Mouse (Mus musculus) intestine, embryonic 15.5 days (tissue): ENCODE data around the gene Castor2. TPM values are rescaled to one million over a fixed set of nuclear protein-coding genes. Genes with fewer than 3 reads are reported as not detected.

ENCODE experiments used
- ATAC-seq: fragments of 200-750 bp; cut with Nextera tagmentation; 2 replicates; pipeline ENCODE4 v1.8.0; 2017; ENCODE audit warnings: moderate TSS enrichment, moderate library complexity
- H3K27ac ChIP-seq: fragments of 300-500 bp; sonication (generic); 2 replicates; pipeline ENCODE4 v1.5.1; 2015; ENCODE audit warnings: mild to moderate bottlenecking, inconsistent platforms
- H3K27me3 ChIP-seq: fragments of 300-500 bp; sonication (generic); replicated peaks from 2 replicates; pipeline ENCODE4 v1.6.1; 2015; ENCODE audit warnings: inconsistent platforms
- H3K36me3 ChIP-seq: fragments of 300-500 bp; sonication (generic); 2 replicates; pipeline ENCODE4 v1.6.1; 2015; ENCODE audit warnings: inconsistent platforms
- H3K4me1 ChIP-seq: fragments of 300-500 bp; sonication (generic); replicated peaks from 2 replicates; pipeline ENCODE4 v1.6.1; 2015; ENCODE audit warnings: inconsistent platforms
- H3K4me2 ChIP-seq: fragments of 300-500 bp; sonication (generic); replicated peaks from 2 replicates; pipeline ENCODE4 v1.6.1; 2015; ENCODE audit warnings: mild to moderate bottlenecking, inconsistent platforms
- H3K4me3 ChIP-seq: fragments of 300-500 bp; sonication (generic); replicated peaks from 2 replicates; pipeline ENCODE4 v1.5.1; 2015; ENCODE audit warnings: inconsistent platforms
- H3K9ac ChIP-seq: fragments of 300-500 bp; sonication (generic); 2 replicates; pipeline ENCODE4 v1.6.1; 2015; ENCODE audit warnings: inconsistent platforms
- H3K9me3 ChIP-seq: fragments of 300-500 bp; sonication (generic); 2 replicates; pipeline ENCODE4 v1.6.1; 2016; ENCODE audit warnings: inconsistent platforms
- WGBS: fragments of 180-500 bp; shearing (Covaris S2); methylation state at CpG from one replicate; pipeline ENCODE4 v1.1.7; 2015; 5-methylcytosine and 5-hydroxymethylcytosine counted together
- polyA plus RNA-seq: library from polyadenylated mRNA; unstranded; fragments of >200 nt; fragmentation: Nextera tagmentation; extraction: Ambion mirVana; gene quantifications from 2 replicates; pipeline ENCODE4 v1.2.1, GENCODE M21; 2015

The Castor2 gene
- polyA plus RNA-seq, 1 experiment from 2014 or later = 5.1 TPM

DNA sequence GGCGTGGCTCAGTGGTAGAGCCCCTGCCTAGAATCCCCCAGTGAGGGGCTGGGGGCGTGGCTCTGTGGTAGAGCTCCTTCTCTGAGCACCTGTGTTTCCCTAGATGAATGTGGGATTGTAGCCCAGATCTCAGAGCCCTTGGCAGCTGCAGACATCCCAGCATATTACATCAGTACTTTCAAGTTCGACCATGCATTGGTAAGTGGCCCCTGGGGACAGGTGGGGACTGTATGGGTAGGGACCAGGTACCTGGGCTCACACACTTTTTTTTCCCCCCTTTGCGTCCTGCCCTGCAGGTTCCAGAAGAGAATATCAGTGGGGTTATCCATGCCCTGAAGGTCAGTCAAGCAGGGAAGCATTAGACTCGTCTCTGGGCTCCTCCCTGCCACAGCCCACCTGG lies 38.4 kb downstream of the Castor2 start:
- Histone ChIP-seq H3K4me3 (no peak overlapping the region), H3K9ac (no peak overlapping the region), H3K27ac (no peak overlapping the region), H3K36me3 (0 out of 2 replicates have a peak, but pooled peaks cover 3% of the 10 kb centered on the region), H3K27me3 (no peaks in the 10 kb centered on the region), H3K4me1 (no peaks in the 10 kb centered on the region), H3K4me2 (no peak overlapping the region), H3K9me3 (no peaks in the 10 kb centered on the region)
- ATAC-seq = no peak
- 86% methylated on average over 5 of the region's 5 CpGs for WGBS

DNA sequence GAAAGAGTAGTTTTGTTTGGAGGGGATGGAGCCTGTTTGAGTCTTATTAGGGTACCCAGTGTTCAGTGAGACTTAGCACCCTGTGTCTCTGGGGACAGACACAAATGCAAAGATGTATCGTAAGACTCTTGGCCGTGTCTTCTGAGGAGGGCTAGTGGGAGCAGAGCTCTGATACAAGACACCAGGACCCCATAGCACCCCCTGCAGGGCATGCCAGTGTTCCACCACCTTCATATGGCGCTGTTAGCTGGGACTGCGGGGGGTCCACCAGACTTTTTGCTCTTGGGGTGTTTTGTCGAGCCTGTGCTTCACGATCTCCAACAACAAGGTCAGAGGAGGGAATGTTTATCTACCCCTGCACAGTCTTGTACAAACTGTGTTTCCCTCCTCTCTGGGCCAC lies 39.9 kb downstream of the Castor2 start:
- H3K36me3 ChIP-seq = 0 out of 2 replicates have a peak, but pooled peaks cover 3% of the 10 kb centered on the region
- no peak overlapping the region for H3K9ac ChIP-seq
- no peak overlapping the region for H3K27ac ChIP-seq
- no peaks in the 10 kb centered on the region for H3K9me3 ChIP-seq
- no peaks in the 10 kb centered on the region for H3K4me1 ChIP-seq
- no peak for ATAC-seq
- H3K4me2 ChIP-seq = no peak overlapping the region
- WGBS = 85% methylated on average over 6 of the region's 6 CpGs
- H3K4me3 ChIP-seq = no peak overlapping the region
- H3K27me3 ChIP-seq = no peaks in the 10 kb centered on the region

DNA sequence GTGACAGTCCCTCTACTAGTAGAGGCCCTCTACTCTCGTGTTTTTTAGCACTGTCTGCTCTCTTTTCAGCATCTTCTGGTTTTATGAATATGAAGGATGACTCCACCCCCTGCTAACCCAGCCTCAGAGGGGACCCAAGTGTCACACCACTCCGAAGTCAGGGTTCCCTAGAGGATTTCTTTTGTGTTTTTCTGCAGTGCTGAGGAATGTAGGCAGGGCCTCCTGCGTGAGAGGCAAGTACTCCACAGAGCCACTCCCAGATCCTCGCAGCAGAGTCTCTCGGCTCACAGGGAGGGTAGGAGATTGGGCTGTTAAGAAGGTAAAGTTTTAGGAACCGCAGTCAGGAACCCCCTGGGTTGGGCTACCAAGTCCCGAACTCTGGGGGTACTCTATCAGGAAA lies 41.7 kb downstream of the Castor2 start:
- Histone ChIP-seq H3K4me2 (no peak overlapping the region), H3K9me3 (no peaks in the 10 kb centered on the region), H3K27me3 (no peaks in the 10 kb centered on the region), H3K4me3 (no peak overlapping the region), H3K4me1 (no peaks in the 10 kb centered on the region), H3K9ac (no peak overlapping the region), H3K27ac (no peak overlapping the region), H3K36me3 (0 out of 2 replicates have a peak, but pooled peaks cover 3% of the 10 kb centered on the region)
- WGBS = 75% methylated on average over 7 of the region's 7 CpGs
- no peak for ATAC-seq

DNA sequence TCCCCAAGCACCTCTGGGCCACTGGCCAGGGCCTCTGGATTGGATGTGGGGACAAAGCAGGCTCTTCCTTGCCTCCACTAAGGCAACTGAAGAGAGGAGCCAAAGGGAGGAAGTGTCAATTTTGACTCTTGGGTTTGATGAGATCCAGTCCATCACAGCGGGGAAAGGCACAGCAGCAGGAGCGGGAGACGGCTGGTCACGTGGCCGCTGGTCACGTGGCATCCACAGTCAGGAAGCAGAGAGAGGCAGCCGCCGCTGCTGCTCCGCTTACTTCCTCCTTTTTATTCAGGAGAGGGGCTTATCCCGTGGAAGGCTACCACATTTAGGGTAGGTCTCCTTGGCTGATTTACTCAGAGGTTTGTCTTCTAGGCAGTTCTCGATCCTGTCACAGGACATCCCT lies 42.9 kb downstream of the Castor2 start:
- Histone ChIP-seq H3K9ac (no peak overlapping the region), H3K9me3 (no peaks in the 10 kb centered on the region), H3K4me3 (no peak overlapping the region), H3K4me2 (no peak overlapping the region), H3K4me1 (no peaks in the 10 kb centered on the region), H3K27me3 (no peaks in the 10 kb centered on the region), H3K36me3 (0 out of 2 replicates have a peak, but pooled peaks cover 3% of the 10 kb centered on the region), H3K27ac (no peak overlapping the region)
- WGBS = 84% methylated on average over 11 of the region's 11 CpGs
- ATAC-seq = no peak

DNA sequence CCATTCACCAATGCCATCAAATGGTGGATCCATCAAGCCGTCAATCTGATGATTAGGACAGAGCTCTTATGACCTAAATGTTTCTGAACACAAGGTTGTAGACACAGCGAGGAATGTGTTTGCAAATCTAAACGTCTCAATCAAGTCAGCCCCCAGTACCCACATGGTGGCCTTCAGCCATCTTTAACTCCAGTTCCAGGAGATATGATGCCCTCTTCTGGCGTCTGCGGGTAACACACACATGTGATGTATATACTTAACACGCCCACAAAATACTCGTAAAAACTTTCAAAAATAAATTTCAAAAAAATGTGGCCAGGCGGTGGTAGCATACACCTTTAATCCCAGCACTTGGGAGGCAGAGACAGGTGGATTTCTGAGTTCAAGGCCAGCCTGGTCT lies 45.5 kb downstream of the Castor2 start:
- H3K4me3 ChIP-seq = no peak overlapping the region
- no peaks in the 10 kb centered on the region for H3K4me1 ChIP-seq
- 93% methylated on average over 8 of the region's 8 CpGs for WGBS
- ATAC-seq = no peak
- no peaks in the 10 kb centered on the region for H3K9me3 ChIP-seq
- no peak overlapping the region for H3K4me2 ChIP-seq
- H3K27ac ChIP-seq = no peak overlapping the region
- H3K36me3 ChIP-seq = 0 out of 2 replicates have a peak, but pooled peaks cover 3% of the 10 kb centered on the region
- H3K27me3 ChIP-seq = no peaks in the 10 kb centered on the region
- H3K9ac ChIP-seq = no peak overlapping the region

DNA sequence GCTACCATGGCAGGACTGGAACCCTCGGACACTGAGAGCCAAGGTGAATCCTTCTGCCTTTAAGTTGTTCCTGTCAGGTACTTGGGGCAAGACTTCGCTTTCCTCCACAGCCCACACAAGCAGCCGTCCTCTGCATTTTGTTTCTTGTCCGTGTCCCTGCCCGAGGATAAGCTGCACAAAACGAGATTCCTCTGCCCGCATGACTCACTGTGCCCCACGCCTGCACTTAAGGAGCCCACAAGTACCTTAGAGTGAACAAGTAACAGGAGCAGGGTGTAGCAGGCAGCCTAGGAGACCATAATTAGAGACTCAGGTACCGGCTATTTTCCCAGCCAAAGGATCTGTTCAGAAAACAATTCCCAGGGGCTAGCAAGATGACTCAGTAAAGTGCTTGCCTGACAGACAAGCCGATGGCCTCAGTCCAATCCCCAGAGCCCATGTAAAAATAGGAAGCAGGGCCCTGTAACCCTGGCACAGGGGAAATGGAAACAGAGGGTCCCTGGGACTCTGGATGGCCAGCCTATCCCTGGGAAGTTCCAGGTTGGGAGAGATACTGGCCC lies 47.8 kb downstream of the Castor2 start:
- Histone ChIP-seq H3K27ac (no peak overlapping the region), H3K36me3 (peaks cover 15% of the 10 kb centered on the region; the same call in 1 of the 2 replicates), H3K4me2 (no peak overlapping the region), H3K27me3 (no peaks in the 10 kb centered on the region), H3K9me3 (no peaks in the 10 kb centered on the region), H3K9ac (no peak overlapping the region), H3K4me1 (no peaks in the 10 kb centered on the region), H3K4me3 (no peak overlapping the region)
- WGBS = 88% methylated on average over 10 of the region's 10 CpGs
- ATAC-seq = no peak

DNA sequence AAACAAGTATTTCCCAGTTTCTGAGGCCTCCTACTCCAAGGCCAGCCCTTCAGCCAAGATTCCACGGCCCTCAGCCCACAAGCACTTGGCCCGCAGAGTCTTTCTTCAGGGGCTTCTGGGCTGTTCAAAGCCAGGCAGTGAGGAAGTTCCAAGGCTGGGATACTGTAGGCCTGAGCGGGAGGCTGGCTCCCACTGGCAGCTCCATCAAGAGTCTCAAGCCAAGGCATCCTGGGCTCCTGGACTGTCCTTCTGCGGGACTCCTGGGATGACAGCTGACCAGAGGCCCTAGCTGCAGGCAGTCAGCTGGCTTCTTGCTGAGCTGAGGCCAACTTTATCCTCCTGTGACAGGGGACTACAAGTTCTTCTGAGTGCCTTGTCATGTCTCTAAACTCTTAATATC lies 48.6 kb downstream of the Castor2 start:
- Histone ChIP-seq H3K36me3 (peaks cover 17% of the 10 kb centered on the region; the same call in 1 of the 2 replicates), H3K27ac (no peak overlapping the region), H3K4me2 (no peak overlapping the region), H3K9ac (no peak overlapping the region), H3K4me1 (no peaks in the 10 kb centered on the region), H3K27me3 (no peaks in the 10 kb centered on the region), H3K4me3 (no peak overlapping the region), H3K9me3 (no peaks in the 10 kb centered on the region)
- no peak for ATAC-seq
- 92% methylated on average over 4 of the region's 4 CpGs for WGBS

DNA sequence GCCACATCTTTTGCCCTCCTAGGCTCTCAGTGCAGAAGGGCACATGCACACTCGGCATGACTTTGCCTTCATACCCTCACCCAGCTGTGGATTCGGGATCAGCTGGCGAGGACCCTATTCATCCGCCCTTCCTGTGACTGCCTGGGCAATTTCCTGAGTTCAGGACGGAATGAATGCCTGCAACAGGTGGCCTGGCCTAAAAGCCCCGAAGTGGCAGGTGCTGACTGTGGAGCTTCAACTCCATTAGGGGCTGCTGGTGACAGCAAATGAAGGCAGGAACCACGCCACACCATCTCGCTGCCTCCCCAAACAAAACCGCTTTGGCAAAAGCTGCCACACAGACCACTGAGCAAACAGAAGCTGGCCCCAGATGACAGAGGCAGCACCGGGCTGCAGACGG lies 52.4 kb downstream of the Castor2 start:
- H3K27me3 ChIP-seq = no peaks in the 10 kb centered on the region

DNA sequence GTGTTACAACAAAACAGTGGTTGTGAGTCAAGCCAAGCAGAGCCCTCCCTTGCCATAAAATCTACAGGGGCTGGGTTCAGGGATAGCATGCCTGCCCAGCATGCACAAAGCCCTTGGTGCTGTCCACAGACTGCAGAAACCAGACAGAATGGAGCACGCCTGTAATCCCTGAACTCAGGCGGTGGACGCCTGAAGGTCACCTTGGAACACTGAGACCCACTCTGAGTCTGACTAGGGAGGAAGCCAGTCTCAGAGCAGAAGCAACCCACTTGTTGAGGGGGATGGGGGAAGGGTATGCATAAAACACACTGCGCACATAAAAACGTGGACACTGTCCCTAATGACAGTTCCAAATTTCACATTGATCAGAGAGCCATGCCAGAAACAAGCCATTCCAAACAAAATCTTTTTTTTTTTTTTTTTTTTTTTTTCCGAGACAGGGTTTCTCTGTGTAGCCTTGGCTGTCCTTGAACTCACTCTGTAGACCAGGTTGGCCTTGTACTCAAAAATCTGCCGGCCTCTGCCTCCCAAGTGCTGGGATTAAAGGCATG lies 56.5 kb downstream of the Castor2 start:
- H3K36me3 ChIP-seq = peaks cover 35% of the 10 kb centered on the region
- no peak overlapping the region for H3K27ac ChIP-seq
- no peaks in the 10 kb centered on the region for H3K4me1 ChIP-seq
- WGBS = 88% methylated on average over 7 of the region's 7 CpGs
- H3K27me3 ChIP-seq = no peaks in the 10 kb centered on the region
- H3K4me3 ChIP-seq = no peak overlapping the region
- H3K9me3 ChIP-seq = no peaks in the 10 kb centered on the region
- H3K9ac ChIP-seq = no peak overlapping the region
- no peak overlapping the region for H3K4me2 ChIP-seq
- ATAC-seq = no peak

More for the DNA sequence above, 52.4 kb downstream of the Castor2 start:
- Histone ChIP-seq H3K9ac (no peak overlapping the region), H3K27ac (no peak overlapping the region), H3K36me3 (peaks cover 33% of the 10 kb centered on the region), H3K4me1 (no peaks in the 10 kb centered on the region), H3K4me3 (no peak overlapping the region), H3K4me2 (no peak overlapping the region), H3K9me3 (no peaks in the 10 kb centered on the region)
- 82% methylated on average over 11 of the region's 11 CpGs for WGBS
- ATAC-seq = no peak

DNA sequence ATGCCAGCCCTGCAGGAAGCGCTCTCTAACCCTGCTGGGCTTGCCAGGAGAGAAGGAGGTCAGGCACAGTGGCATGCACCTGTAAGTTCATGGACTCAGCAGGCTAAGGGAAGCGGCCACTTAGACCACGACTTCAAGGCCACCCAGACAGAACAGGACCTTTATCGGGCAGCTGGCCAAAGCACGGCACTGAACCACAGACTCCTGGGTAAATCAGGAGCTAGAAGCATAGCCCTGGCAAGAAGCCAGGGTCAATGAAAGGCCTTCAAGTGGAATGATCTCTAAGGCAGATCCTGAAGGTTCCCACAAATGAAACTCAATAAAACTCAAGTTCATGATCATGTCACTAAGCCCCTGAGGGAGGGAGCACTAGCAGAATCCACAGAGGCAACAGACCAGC lies 65.2 kb downstream of the Castor2 start:
- H3K27me3 ChIP-seq = no peaks in the 10 kb centered on the region
- H3K36me3 ChIP-seq = peaks cover 4% of the 10 kb centered on the region; the same call in 1 of the 2 replicates
- no peaks in the 10 kb centered on the region for H3K9me3 ChIP-seq
- no peak overlapping the region for H3K27ac ChIP-seq
- 66% methylated on average over 5 of the region's 5 CpGs for WGBS
- H3K4me3 ChIP-seq = no peak overlapping the region
- no peak overlapping the region for H3K9ac ChIP-seq
- no peak overlapping the region for H3K4me2 ChIP-seq
- no peaks in the 10 kb centered on the region for H3K4me1 ChIP-seq
- ATAC-seq = 0 out of 2 replicates have a peak, but pooled peaks have one; percentile 37

DNA sequence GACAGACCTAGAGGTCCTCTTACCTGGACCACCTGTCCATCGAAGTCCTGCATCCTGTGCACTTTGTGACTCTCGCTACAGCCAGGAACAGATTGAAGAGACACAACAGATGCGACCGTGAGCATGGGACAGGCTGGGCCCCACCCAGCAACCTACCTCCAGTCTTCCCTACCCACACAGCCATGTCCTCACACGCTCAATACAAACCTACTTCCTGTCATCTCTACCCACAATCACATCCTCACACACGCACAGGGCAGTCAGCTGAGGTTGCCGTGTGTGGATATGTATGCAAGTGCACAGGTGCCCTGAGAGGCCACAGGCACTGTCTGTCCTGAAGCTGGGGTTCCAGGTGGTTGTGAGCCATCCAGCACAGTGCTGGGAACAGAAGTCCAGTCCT lies 67.1 kb downstream of the Castor2 start:
- no peak overlapping the region for H3K9ac ChIP-seq
- H3K9me3 ChIP-seq = no peaks in the 10 kb centered on the region
- no peaks in the 10 kb centered on the region for H3K4me1 ChIP-seq
- H3K4me3 ChIP-seq = no peak overlapping the region
- no peak overlapping the region for H3K27ac ChIP-seq
- H3K4me2 ChIP-seq = no peak overlapping the region
- no peak for ATAC-seq
- peaks cover 12% of the 10 kb centered on the region for H3K36me3 ChIP-seq
- H3K27me3 ChIP-seq = no peaks in the 10 kb centered on the region
- 90% methylated on average over 7 of the region's 7 CpGs for WGBS

DNA sequence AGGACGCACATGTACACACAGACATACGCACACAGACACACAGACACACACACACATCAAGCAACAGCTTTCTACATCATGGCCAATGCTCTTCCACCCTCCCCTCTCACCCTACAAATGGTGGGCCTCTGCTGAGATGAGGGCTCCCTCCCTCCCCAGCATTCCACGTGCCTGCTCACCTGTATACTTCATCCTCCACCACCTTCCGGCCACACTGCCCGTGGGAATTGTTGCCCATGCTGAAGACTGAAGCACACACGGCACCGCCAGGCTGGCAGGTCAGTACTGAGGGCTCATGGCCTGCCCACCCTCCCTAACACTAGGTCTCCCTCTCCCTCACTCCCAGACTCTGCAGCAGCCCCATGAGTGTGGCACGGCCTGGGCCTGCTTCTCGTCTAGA lies 68.5 kb downstream of the Castor2 start:
- 87% methylated on average over 9 of the region's 9 CpGs for WGBS
- Histone ChIP-seq H3K4me3 (no peak overlapping the region), H3K4me1 (no peaks in the 10 kb centered on the region), H3K27ac (no peak overlapping the region), H3K4me2 (no peak overlapping the region), H3K36me3 (peaks cover 7% of the 10 kb centered on the region), H3K9ac (no peak overlapping the region), H3K9me3 (no peaks in the 10 kb centered on the region), H3K27me3 (no peaks in the 10 kb centered on the region)
- no peak for ATAC-seq

DNA sequence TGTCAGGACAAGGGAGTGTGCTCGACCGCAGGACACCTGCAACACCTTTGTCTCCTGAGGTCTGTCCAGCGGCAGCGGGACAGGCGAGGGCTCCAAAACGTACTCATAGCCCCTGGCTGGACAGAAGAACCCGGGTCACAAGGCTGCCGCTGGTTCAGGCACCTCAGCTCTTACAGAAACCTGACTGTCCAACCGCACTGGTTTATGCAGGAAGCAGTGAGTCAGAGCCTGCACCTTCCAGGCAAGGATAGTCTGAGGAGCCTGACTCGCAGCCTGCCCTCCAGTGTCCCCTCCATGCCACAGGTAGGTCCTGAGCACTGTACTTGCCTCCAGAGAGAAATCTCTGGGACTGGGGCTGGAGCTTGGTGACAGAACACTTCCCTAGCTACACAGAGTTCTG lies 69.7 kb downstream of the Castor2 start:
- WGBS = 90% methylated on average over 10 of the region's 10 CpGs
- H3K9me3 ChIP-seq = no peaks in the 10 kb centered on the region
- no peak overlapping the region for H3K9ac ChIP-seq
- H3K27ac ChIP-seq = no peak overlapping the region
- no peaks in the 10 kb centered on the region for H3K4me1 ChIP-seq
- H3K27me3 ChIP-seq = no peaks in the 10 kb centered on the region
- peaks cover 7% of the 10 kb centered on the region for H3K36me3 ChIP-seq
- no peak overlapping the region for H3K4me2 ChIP-seq
- H3K4me3 ChIP-seq = no peak overlapping the region
- ATAC-seq = no peak
